Mouse (Mus musculus) intestine, embryonic 16.5 days (tissue): ENCODE data around the gene Cd83. TPM values are rescaled to one million over a fixed set of nuclear protein-coding genes. Genes with fewer than 3 reads are reported as not detected.

Experiments
- ATAC-seq: fragments of 200-750 bp; cut with Nextera tagmentation; 2 replicates; pipeline ENCODE4 v1.8.0; 2017; ENCODE audit warnings: moderate TSS enrichment, moderate library complexity
- H3K27ac ChIP-seq: fragments of 300-500 bp; sonication (generic); 2 replicates; pipeline ENCODE4 v1.5.1; 2014; ENCODE audit warnings: mild to moderate bottlenecking, low read length
- H3K27me3 ChIP-seq: fragments of 300-500 bp; sonication (generic); replicated peaks from 2 replicates; pipeline ENCODE4 v1.6.1; 2014; ENCODE audit warnings: low read length, control low read depth, mixed read lengths; ENCODE audit not compliant: control insufficient read depth, insufficient read depth
- H3K36me3 ChIP-seq: fragments of 300-500 bp; sonication (generic); 2 replicates; pipeline ENCODE4 v1.6.1; 2014; ENCODE audit warnings: low read length, control low read depth; ENCODE audit not compliant: control insufficient read depth, insufficient read depth
- H3K4me1 ChIP-seq: fragments of 300-500 bp; sonication (generic); 2 replicates; pipeline ENCODE4 v1.6.1; 2014; ENCODE audit warnings: low read length, control low read depth, mixed read lengths; ENCODE audit not compliant: control insufficient read depth, insufficient read depth
- H3K4me2 ChIP-seq: fragments of 300-500 bp; sonication (generic); 2 replicates; pipeline ENCODE4 v1.6.1; 2014; ENCODE audit warnings: low read depth, low read length, control low read depth
- H3K4me3 ChIP-seq: fragments of 300-500 bp; sonication (generic); 2 replicates; pipeline ENCODE4 v1.5.1; 2014; ENCODE audit warnings: mild to moderate bottlenecking, low read length
- H3K9ac ChIP-seq: fragments of 300-500 bp; sonication (generic); 2 replicates; pipeline ENCODE4 v1.6.1; 2014; ENCODE audit warnings: low read depth, low read length
- H3K9me3 ChIP-seq: fragments of 300-500 bp; sonication (generic); 2 replicates; pipeline ENCODE4 v1.6.1; 2016; ENCODE audit warnings: low read length, control low read depth; ENCODE audit not compliant: control insufficient read depth
- WGBS: fragments of 180-500 bp; shearing (Covaris S2); extraction: QIAGEN DNeasy Blood & Tissue Kit; methylation state at CpG from one replicate; pipeline ENCODE4 v1.1.7; 2014; 5-methylcytosine and 5-hydroxymethylcytosine counted together
- polyA plus RNA-seq: library from polyadenylated mRNA; unstranded; fragments of >200 nt; fragmentation: Nextera tagmentation; extraction: Ambion mirVana; gene quantifications from 2 replicates; pipeline ENCODE4 v1.2.1, GENCODE M21; 2015

Gene Cd83
- polyA plus RNA-seq, 1 experiment from 2014 or later, result 9.6 TPM

DNA sequence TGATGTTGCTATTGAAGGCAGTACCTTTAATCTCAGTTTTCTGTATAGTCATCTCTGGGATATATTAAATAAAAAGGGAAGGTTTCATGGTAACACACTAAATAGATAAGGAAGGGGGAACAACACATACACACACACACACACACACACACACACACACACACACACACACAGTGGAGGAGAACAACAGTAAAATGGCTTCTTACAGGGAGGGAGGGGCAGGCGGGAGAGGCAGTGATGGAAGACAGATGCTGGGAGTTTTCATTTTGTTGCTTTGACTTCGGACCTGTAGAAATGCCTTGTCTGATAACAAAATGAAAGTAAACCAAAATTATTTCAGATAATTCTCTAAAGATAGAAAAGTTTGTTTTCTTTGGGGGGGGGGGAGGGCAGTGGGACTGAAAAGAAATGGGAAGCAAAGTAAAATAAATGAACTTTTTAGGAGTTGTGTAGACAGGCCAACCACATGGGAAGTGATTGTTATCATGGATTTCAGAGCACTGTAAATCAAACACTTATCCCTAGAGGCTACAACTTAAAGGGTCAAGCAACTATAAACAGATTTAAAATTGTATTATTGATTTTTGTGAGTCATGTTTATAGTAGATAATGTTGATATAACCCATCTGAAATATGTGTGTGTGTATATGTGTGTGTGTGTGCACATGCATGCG lies 30.0 kb upstream of the Cd83 start:
- no peaks in the 10 kb centered on the region for H3K4me1 ChIP-seq
- no peak overlapping the region for H3K9ac ChIP-seq
- no peaks in the 10 kb centered on the region for H3K36me3 ChIP-seq
- no peak overlapping the region for H3K27ac ChIP-seq
- no peak for ATAC-seq
- H3K27me3 ChIP-seq, result no peaks in the 10 kb centered on the region; the same call in 1 of the 2 replicates
- no peaks in the 10 kb centered on the region for H3K9me3 ChIP-seq
- no peak overlapping the region for H3K4me2 ChIP-seq
- H3K4me3 ChIP-seq, result no peak overlapping the region
- WGBS, result 66% methylated on average over 3 of the region's 3 CpGs

DNA sequence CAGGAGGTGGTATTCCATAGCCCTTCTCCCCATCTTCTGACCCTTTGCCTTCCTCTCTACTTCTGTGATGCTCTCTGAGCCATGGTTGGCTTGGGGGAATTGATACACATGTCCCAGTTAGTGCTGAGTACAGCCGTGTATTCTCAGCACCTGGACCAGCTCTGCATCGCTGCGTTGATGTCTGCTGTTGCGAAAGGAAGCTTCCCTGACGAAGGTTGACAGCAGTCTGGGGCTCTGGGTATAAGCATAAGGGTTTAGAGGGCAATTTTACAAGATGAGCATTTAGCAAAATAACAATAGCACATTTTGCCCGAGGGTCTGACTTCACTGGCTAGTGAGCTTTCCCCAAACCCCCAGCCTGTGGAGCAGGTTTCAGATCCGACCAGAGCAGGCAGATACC lies 29.0 kb upstream of the Cd83 start:
- H3K4me1 ChIP-seq, result no peaks in the 10 kb centered on the region
- H3K36me3 ChIP-seq, result no peaks in the 10 kb centered on the region
- no peak overlapping the region for H3K9ac ChIP-seq
- no peaks in the 10 kb centered on the region for H3K9me3 ChIP-seq
- 72% methylated on average over 7 of the region's 7 CpGs for WGBS
- H3K27ac ChIP-seq, result no peak overlapping the region
- ATAC-seq, result no peak
- no peaks in the 10 kb centered on the region; the same call in 1 of the 2 replicates for H3K27me3 ChIP-seq
- no peak overlapping the region for H3K4me2 ChIP-seq
- H3K4me3 ChIP-seq, result no peak overlapping the region

DNA sequence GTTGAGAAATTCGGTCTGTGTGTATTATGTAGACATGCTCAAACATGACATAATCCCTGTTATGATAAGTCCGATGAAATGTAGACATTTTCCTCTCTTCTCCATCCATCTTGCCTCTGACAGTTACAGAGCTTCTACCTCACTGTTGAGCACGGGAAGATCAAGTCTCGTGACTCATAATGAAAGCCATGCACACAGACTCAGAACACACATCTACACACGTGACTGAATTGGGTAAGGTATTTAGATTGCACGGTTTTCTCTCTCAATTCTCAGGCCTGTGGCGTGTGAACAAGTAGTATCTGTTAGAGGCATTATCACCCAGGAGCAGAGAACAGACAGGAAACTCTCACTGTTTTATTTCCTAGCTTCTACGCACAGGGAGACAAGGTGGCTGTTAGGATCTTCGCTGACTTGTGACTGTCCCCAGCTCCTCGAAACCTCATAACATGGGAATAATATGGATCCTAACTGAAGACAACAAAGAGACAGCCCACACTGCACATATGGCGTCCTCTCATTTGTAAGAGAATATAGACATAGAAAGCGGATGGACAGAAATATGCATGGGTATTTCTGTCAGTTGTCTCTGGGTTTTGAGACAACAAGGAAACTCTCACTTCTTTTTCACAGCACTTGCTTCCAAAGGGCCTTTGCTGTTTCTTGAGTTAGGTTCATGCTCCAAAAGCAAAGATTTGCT lies 23.3 kb upstream of the Cd83 start:
- H3K4me1 ChIP-seq, result no peaks in the 10 kb centered on the region
- ATAC-seq, result no peak
- no peak overlapping the region for H3K4me3 ChIP-seq
- H3K27me3 ChIP-seq, result no peaks in the 10 kb centered on the region; the same call in 1 of the 2 replicates
- H3K9ac ChIP-seq, result no peak overlapping the region
- H3K4me2 ChIP-seq, result no peak overlapping the region
- no peaks in the 10 kb centered on the region for H3K36me3 ChIP-seq
- H3K9me3 ChIP-seq, result no peaks in the 10 kb centered on the region
- 83% methylated on average over 12 of the region's 12 CpGs for WGBS
- H3K27ac ChIP-seq, result no peak overlapping the region

DNA sequence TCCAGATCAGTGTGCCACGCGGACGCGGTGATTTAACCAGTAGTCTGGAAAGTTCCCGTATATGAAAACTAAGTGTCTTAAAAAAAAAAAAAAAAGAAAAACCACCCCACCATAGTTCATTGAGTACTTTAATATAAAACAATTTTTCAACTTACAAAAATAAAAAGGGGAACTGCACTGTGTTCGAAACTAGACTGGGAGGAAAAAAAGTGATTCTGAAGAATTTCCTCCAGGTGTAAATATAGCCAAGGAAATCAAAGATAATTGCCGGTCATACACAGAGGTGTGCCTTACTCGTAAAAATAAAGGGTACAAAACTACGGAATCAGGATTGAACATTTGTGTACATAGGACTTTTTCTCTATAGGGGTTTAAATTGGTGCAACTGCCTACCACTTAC lies 21.7 kb upstream of the Cd83 start:
- Histone ChIP-seq H3K27me3 (no peaks in the 10 kb centered on the region), H3K9ac (no peak overlapping the region), H3K36me3 (no peaks in the 10 kb centered on the region), H3K9me3 (no peaks in the 10 kb centered on the region), H3K4me1 (no peaks in the 10 kb centered on the region), H3K4me2 (no peak overlapping the region), H3K4me3 (no peak overlapping the region), H3K27ac (no peak overlapping the region)
- WGBS, result 90% methylated on average over 9 of the region's 9 CpGs
- no peak for ATAC-seq

DNA sequence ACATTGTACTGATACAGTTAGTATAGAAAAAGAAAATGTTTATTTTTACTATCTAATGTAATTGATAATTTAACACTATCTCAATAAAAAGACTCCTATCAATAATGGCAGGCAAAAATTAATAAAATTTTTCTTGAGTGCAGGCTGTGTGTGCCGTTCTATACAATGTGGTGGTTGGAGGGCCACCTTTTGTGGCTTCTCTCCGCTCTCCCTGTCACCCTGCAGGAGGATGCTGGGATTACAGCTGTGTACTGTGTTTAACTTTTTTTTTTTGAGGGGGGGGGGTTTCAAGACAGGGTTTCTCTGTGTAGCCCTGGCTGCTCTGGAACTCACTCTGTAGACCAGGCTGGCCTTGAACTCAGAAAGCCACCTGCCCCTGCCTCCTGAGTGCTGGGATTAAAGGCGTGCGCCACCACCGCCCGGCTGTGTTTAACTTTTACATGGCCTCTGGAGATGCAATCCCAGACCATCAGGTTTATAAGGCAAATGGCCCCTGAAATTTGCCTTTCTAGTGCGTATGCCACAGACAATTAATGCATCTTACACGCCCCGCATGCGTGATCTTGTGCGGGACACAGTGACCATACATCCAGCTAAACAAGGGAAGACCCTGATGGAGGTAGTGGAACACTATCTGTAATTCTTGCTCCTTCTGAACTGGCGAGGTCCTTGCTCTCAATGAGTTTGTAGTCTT lies 21.1 kb upstream of the Cd83 start:
- no peak overlapping the region for H3K9ac ChIP-seq
- H3K27me3 ChIP-seq, result 0 out of 2 replicates have a peak, but pooled peaks cover under 1% of the 10 kb centered on the region
- H3K36me3 ChIP-seq, result no peaks in the 10 kb centered on the region
- H3K4me3 ChIP-seq, result no peak overlapping the region
- no peaks in the 10 kb centered on the region for H3K9me3 ChIP-seq
- ATAC-seq, result no peak
- no peak overlapping the region for H3K4me2 ChIP-seq
- no peak overlapping the region for H3K27ac ChIP-seq
- WGBS, result 92% methylated on average over 12 of the region's 12 CpGs
- H3K4me1 ChIP-seq, result no peaks in the 10 kb centered on the region

DNA sequence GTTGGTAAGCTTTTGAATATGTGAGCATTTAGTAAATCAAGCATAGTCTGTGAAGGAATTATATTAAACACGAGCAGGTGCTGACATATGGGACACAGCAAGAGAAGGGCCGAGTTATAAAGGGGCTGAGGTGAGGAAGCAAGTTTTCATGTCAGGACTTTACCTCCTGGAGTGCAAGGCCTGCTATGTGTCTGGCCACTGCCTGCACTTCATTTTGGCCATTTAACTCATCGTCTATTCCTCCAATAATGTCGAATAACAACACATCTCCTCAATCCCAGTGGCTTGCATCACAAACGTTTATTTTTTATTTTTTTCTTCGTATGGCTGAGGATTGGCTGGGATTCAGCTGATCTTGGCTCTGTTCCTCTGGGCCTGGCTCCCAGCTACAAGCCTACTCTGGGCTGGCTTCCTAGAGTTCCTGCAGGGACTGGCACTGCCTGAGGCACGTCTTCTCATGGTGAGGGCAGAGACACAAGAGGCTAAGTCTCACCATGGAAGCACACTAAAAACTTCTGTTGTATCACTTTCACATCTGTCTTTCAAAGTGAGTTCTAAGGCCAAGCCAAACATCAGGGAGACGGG lies 20.5 kb upstream of the Cd83 start:
- Histone ChIP-seq H3K4me3 (no peak overlapping the region), H3K36me3 (no peaks in the 10 kb centered on the region), H3K4me2 (no peak overlapping the region), H3K27me3 (0 out of 2 replicates have a peak, but pooled peaks cover 2% of the 10 kb centered on the region), H3K9me3 (no peaks in the 10 kb centered on the region), H3K9ac (no peak overlapping the region), H3K4me1 (no peaks in the 10 kb centered on the region), H3K27ac (no peak overlapping the region)
- WGBS, result 59% methylated on average over 8 of the region's 8 CpGs
- ATAC-seq, result no peak

DNA sequence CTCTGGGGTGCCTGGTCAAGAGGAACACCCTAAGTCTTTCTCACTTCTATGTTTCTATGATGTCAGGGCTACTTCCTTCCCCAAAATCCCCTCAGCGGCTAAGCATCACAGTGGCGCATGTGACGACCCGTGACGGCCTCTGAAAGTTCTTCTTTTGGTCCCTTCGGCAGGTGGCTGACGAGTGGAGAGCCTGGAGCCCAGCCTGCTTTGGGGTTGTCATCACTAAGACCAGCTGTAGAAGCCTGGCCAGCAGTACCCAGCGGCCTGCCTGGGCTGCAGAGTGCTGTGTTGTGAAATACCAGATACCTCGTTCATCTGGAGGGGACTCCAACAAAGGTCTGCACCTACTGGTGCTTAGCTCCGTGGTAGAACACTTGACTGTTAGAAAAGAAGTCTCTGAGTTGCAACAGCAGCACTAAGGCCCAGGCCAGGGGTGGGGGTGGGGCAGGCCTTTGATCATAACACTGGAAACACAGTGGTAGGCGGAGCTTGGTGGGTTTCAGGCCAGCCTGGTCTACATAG lies 19.2 kb upstream of the Cd83 start:
- no peaks in the 10 kb centered on the region for H3K9me3 ChIP-seq
- no peak overlapping the region for H3K27ac ChIP-seq
- no peak for ATAC-seq
- 0 out of 2 replicates have a peak, but pooled peaks cover 2% of the 10 kb centered on the region for H3K27me3 ChIP-seq
- H3K9ac ChIP-seq, result no peak overlapping the region
- H3K4me2 ChIP-seq, result no peak overlapping the region
- H3K36me3 ChIP-seq, result no peaks in the 10 kb centered on the region
- H3K4me1 ChIP-seq, result no peaks in the 10 kb centered on the region
- no peak overlapping the region for H3K4me3 ChIP-seq
- WGBS, result 85% methylated on average over 11 of the region's 11 CpGs

DNA sequence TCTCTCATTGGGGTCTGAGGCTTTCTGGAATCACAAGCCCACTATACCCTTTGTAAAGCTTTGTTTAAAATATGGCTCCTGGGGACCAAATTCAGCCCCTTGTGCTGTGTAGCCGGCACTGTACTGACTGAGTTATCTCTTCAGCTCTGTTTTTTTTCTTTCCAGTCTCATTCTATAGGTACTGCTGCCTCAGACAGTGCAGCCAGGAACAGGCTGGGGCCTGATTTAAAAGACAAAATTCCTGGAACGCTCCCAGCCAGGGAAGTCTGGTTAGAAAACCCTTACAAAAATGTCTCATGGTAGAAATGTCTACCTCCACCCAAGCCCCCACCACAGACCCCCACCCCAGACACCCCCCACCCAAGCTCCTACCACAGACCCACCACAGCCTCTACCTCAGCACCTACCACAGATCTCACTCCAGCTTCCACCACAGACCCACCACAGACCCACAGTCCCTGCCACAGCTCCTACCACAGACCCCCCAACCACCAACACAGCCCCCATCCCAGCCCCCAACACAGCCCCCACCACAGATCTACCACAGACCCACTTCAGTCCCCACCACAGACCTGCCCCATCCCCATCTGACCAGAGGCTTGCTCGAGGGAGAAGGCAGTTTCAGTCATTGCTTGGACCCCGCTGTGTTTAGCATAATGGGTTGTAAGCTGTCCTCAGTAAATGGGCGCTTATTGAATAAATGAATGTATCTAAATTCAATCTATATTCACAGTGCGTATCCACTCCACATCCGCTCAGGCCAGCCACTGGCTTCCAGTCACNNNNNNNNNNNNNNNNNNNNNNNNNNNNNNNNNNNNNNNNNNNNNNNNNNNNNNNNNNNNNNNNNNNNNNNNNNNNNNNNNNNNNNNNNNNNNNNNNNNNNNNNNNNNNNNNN lies 17.5 kb upstream of the Cd83 start:
- Histone ChIP-seq H3K9me3 (no peaks in the 10 kb centered on the region), H3K27ac (no peak overlapping the region), H3K4me3 (no peak overlapping the region), H3K36me3 (no peaks in the 10 kb centered on the region), H3K27me3 (0 out of 2 replicates have a peak, but pooled peaks cover 2% of the 10 kb centered on the region), H3K9ac (no peak overlapping the region), H3K4me2 (no peak overlapping the region), H3K4me1 (no peaks in the 10 kb centered on the region)
- WGBS, result 71% methylated on average over 7 of the region's 7 CpGs
- ATAC-seq, result no peak
